Mouse (Mus musculus) hindbrain, postnatal 0 days (tissue): ENCODE measurements around the gene 2900026A02Rik. TPM values are rescaled to one million over a fixed set of nuclear protein-coding genes. Genes with fewer than 3 reads are reported as not detected.

Experiments used
- ATAC-seq: fragments of 200-750 bp; cut with Nextera tagmentation; 2 replicates; pipeline ENCODE4 v1.8.0; 2017; ENCODE audit warnings: mild to moderate bottlenecking, moderate TSS enrichment, moderate library complexity
- DNase-seq: peaks from one replicate; pipeline ENCODE4 v3.0.0-alpha.2; 2015; ENCODE audit warnings: low spot score
- H3K27ac ChIP-seq: fragments of 300-500 bp; sonication (generic); 2 replicates; pipeline ENCODE4 v1.5.1; 2014; ENCODE audit warnings: mild to moderate bottlenecking
- H3K27me3 ChIP-seq: fragments of 300-500 bp; sonication (generic); 2 replicates; pipeline ENCODE4 v1.6.1; 2014; ENCODE audit warnings: low read length, mixed read lengths; ENCODE audit not compliant: insufficient read depth
- H3K36me3 ChIP-seq: fragments of 300-500 bp; sonication (generic); 2 replicates; pipeline ENCODE4 v1.6.1; 2014; ENCODE audit warnings: low read length, mixed read lengths; ENCODE audit not compliant: insufficient read depth
- H3K4me1 ChIP-seq: fragments of 300-500 bp; sonication (generic); 2 replicates; pipeline ENCODE4 v1.6.1; 2014; ENCODE audit warnings: antibody characterized with exemption, low read length, mixed read lengths; ENCODE audit not compliant: insufficient read depth
- H3K4me2 ChIP-seq: fragments of 300-500 bp; sonication (generic); 2 replicates; pipeline ENCODE4 v1.6.1; 2014; ENCODE audit warnings: low read depth, mild to moderate bottlenecking, low read length, moderate library complexity, mixed read lengths
- H3K4me3 ChIP-seq: fragments of 300-500 bp; sonication (generic); 2 replicates; pipeline ENCODE4 v1.5.1; 2014; ENCODE audit warnings: low read length
- H3K9ac ChIP-seq: fragments of 300-500 bp; sonication (generic); replicated peaks from 2 replicates; pipeline ENCODE4 v1.6.1; 2014; ENCODE audit warnings: mild to moderate bottlenecking, low read length, moderate library complexity, mixed read lengths
- H3K9me3 ChIP-seq: fragments of 300-500 bp; sonication (generic); 2 replicates; pipeline ENCODE4 v1.6.1; 2016; ENCODE audit warnings: low read length, mixed read lengths
- CTCF ChIP-seq: IDR thresholded peaks from 2 replicates; pipeline ENCODE4 v1.5.1; 2016; ENCODE audit warnings: antibody characterized with exemption, control low read depth, low read depth
- WGBS: fragments of 180-500 bp; shearing (Covaris S2); extraction: QIAGEN DNeasy Blood & Tissue Kit; methylation state at CpG from one replicate; pipeline ENCODE4 v1.1.7; 2014; 5-methylcytosine and 5-hydroxymethylcytosine counted together
- polyA plus RNA-seq: library from polyadenylated mRNA; unstranded; fragments of >200 nt; fragmentation: Nextera tagmentation; extraction: Ambion mirVana; gene quantifications from 2 replicates; pipeline ENCODE4 v1.2.1, GENCODE M21; 2015
- total RNA-seq: library from RNA; depleted of rRNA; stranded (reverse); fragments of >200 nt; gene quantifications from 2 replicates; pipeline ENCODE4 v1.2.3, GENCODE M21; 2014

The 2900026A02Rik gene
- total and polyA plus RNA-seq, 2 experiments from 2014 or later, result 3.1 to 10.6 TPM

DNA sequence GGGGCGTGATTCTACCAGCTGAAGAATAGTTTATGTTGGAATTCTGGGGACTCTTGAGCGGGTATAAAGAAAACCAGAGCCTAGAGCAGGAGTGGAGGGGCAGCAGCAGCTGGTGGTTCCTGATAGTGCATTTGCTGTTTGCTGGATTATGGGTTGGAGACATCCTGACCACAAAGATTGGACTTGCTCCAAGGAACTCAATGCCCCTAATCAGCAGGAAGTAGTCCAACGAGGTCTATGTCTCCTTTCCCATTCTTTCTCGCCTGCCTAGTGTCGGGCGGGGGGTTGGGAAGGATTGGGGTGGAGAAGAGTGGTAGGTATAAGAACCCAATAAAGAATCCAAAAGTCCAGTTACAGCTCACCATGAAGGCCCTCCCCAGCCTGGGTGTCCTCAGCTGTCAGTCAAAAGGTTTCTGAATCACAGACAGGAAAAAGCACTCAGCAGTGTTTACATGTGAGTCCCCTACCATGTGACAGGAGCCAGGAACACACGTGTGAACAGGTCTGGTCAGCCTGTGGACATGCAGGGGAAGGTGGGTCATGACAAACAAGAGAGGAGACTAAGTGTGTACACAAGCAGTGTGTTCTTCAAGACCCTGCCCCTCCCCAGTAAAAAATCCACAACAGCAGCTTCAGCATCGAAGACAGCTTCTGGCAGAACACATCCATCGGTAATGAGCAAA is 14.2 kb downstream of the 2900026A02Rik start:
- Histone ChIP-seq H3K27me3 (no peaks in the 10 kb centered on the region), H3K4me2 (no peak overlapping the region), H3K9ac (no peak overlapping the region), H3K27ac (no peak overlapping the region), H3K4me3 (no peak overlapping the region), H3K36me3 (no peaks in the 10 kb centered on the region), H3K4me1 (peaks cover 10% of the 10 kb centered on the region), H3K9me3 (no peaks in the 10 kb centered on the region)
- DNase-seq (no peak), ATAC-seq (no peak)
- TF ChIP-seq CTCF, result no peak
- WGBS, result 56% methylated on average over 9 of the region's 9 CpGs

DNA sequence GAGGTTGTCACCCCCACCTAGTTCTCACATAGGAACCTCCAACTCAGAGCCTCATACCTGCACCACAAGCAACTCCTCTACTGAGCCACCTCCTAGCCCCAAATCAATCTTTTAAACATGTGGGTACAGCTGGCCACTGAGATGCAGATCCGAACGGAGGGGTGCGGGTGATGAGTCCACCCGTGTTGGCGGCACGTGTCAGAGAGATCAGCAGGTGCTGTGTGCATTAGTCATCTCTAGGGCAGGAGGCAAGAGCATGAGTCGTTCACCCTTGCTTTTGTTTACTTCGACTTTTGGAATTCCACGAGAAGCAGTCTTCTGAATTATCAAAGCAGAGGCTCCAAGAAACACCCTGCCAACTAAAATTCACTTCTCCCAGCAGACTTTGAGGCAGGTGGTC is 16.8 kb downstream of the 2900026A02Rik start:
- Histone ChIP-seq H3K27me3 (no peaks in the 10 kb centered on the region), H3K4me3 (no peak overlapping the region), H3K36me3 (no peaks in the 10 kb centered on the region), H3K9ac (no peak overlapping the region), H3K9me3 (no peaks in the 10 kb centered on the region), H3K4me1 (peaks cover 4% of the 10 kb centered on the region; the same call in 1 of the 2 replicates), H3K4me2 (no peak overlapping the region), H3K27ac (no peak overlapping the region)
- no peak for TF ChIP-seq CTCF
- ATAC-seq, result no peak
- 83% methylated on average over 9 of the region's 9 CpGs for WGBS
- no peak for DNase-seq

DNA sequence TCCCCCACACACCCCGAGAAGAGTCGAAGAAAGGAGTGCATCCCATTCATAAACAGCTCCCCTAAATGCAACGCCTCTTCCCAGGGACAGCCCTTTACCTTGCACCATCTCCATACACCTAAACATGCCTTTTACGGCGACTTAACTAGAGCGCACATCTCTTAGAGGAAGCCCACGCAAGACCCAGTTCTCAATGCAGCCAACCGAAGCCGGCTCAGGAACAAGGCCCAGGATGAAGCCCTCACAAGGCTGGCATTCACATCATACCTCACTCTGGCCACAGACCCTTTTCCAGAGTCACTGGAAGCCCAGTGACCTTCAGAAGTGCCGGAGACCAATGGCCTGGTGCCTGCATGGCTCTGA is 21.3 kb downstream of the 2900026A02Rik start:
- DNase-seq (no peak), ATAC-seq (no peak)
- Histone ChIP-seq H3K4me3 (no peak overlapping the region), H3K9me3 (no peaks in the 10 kb centered on the region), H3K36me3 (no peaks in the 10 kb centered on the region), H3K9ac (no peak overlapping the region), H3K4me1 (0 out of 2 replicates have a peak, but pooled peaks cover 4% of the 10 kb centered on the region), H3K27ac (no peak overlapping the region), H3K4me2 (no peak overlapping the region), H3K27me3 (no peaks in the 10 kb centered on the region)
- WGBS, result 82% methylated on average over 10 of the region's 10 CpGs
- TF ChIP-seq CTCF, result no peak

DNA sequence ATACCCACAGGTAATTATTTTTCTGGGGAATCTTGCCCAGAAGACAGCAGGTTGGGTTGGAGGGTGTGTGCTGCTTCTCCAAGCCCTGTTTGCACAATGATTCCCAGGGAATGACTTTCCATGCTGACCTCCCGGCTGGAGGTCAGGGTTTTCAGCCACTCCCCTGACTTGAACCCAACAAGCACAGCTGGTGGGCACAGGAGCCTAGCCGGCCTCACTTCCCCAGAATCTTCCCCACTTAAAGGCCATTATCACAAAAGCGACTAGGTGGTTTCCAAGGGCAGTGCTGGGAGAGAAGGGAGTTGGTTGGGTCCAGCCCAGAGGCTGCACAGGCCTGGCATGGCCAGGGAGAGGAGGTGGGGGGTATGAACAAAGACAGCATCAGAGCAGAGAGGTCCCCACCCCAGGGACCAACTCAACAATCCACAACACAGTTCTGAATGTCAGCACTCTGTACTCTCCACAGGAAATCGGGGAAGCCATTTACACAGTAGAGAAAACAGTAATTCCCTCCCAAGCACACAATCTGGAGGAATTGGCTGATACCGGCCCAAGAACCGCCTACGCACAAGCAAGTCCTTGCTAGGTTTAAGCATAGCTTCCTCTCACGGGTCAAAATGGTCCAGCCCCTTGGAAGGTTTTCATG is 21.8 kb downstream of the 2900026A02Rik start:
- 47% methylated on average over 8 of the region's 8 CpGs for WGBS
- 0 out of 2 replicates have a peak, but pooled peaks cover 4% of the 10 kb centered on the region for H3K4me1 ChIP-seq
- no peak for TF ChIP-seq CTCF
- H3K4me2 ChIP-seq, result no peak overlapping the region
- no peaks in the 10 kb centered on the region for H3K27me3 ChIP-seq
- H3K9me3 ChIP-seq, result no peaks in the 10 kb centered on the region
- peak overlapping the region; percentile 48; the same call in 1 of the 2 replicates for H3K27ac ChIP-seq
- no peak overlapping the region for H3K9ac ChIP-seq
- DNase-seq (no peak), ATAC-seq (no peak)
- H3K36me3 ChIP-seq, result no peaks in the 10 kb centered on the region
- H3K4me3 ChIP-seq, result no peak overlapping the region

DNA sequence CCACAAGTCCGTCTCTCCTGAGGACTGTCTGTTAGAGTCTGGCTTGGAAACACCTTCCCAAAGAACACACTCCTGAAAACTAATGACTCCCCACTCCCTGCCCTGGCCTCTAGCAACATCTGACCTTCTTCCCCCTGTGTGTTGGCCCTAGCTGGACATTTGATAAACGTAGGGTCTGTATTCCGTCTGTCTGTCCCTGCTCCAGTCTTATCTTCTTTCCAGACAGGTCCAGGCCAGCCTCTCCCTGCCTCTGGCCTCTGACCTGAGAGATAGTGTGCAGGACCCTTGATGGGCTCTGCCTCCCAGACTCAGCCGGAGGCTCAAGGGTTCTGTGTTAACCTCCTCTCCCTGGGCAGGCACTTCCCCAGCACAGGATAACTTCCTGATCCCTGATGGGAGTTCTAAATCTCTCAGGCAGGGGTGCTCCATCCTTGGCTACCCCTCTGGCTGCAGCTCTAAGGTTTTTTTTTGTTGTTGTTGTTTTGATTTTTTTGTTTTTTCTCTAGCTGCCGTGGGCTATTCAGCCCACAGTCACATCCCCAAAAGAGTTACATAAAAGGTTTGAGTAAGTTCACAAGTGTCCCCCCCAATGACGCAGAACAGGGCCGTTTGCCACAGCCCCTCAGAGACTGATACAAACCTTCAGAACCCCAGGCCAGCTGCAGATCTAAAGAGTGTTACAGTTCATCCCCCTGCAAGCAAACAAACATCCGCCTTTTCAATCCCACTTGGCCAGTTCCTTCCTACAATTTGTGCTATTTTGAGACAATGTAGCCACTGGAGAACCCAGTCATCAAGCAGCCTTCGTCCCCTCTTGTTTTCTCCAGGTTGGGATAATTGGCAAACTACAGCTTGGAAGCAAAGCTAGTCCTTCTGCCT is 23.9 kb downstream of the 2900026A02Rik start:
- 64% methylated on average over 9 of the region's 9 CpGs for WGBS
- Histone ChIP-seq H3K36me3 (no peaks in the 10 kb centered on the region), H3K9ac (no peak overlapping the region), H3K27ac (0 out of 2 replicates have a peak overlapping the region, but pooled peaks have one; percentile 15), H3K9me3 (no peaks in the 10 kb centered on the region), H3K4me1 (0 out of 2 replicates have a peak, but pooled peaks cover 4% of the 10 kb centered on the region), H3K4me2 (no peak overlapping the region), H3K4me3 (no peak overlapping the region), H3K27me3 (no peaks in the 10 kb centered on the region)
- DNase-seq (no peak), ATAC-seq (no peak)
- no peak for TF ChIP-seq CTCF

DNA sequence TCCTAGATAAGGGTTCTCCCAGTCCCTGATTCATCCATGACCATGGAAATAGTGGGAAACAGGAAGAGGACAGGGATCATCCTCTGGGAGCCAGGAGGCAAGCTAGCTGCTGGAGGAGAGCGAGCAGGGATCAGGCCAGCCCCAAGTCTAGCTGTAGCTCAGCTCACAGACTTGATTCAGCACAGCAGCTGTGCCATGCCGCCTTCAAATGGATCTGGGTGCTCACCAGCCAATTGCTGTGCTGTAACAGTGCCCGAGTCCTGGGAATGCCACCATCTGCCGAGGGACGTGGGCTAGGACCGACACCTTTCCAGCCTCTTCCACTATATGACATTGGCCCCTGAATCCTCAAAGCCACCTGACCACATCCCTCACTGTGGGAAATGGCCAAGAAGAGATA is 25.1 kb downstream of the 2900026A02Rik start:
- ATAC-seq (no peak), DNase-seq (no peak)
- Histone ChIP-seq H3K27ac (no peak overlapping the region), H3K4me3 (no peak overlapping the region), H3K27me3 (no peaks in the 10 kb centered on the region), H3K36me3 (no peaks in the 10 kb centered on the region), H3K9me3 (no peaks in the 10 kb centered on the region), H3K4me1 (0 out of 2 replicates have a peak, but pooled peaks cover 4% of the 10 kb centered on the region), H3K4me2 (no peak overlapping the region), H3K9ac (no peak overlapping the region)
- TF ChIP-seq CTCF, result no peak
- WGBS, result 74% methylated on average over 6 of the region's 6 CpGs
